Mouse (Mus musculus) brain, embryonic 14.5 days (tissue): ENCODE measurements at regions not wholly inside any gene's neighbourhood (a gene's known extent, or its start where the extent isn't known, plus 50 kb on each side); places are given as distances from the start of the nearest gene placed in this dataset.

Experiments
- DNase-seq: peaks from one replicate; pipeline ENCODE4 v3.0.0-alpha.2; 2011; ENCODE audit warnings: low read depth
- CTCF ChIP-seq: fragments of 200-500 bp; IDR thresholded peaks from 2 replicates; pipeline ENCODE4 v1.5.1; 2012; ENCODE audit warnings: inconsistent platforms, mild to moderate bottlenecking, moderate library complexity, borderline replicate concordance; ENCODE audit not compliant: insufficient read depth, insufficient read length; ENCODE audit errors: extremely low read depth
- POLR2A ChIP-seq: fragments of 200-500 bp; IDR thresholded peaks from 2 replicates; pipeline ENCODE4 v1.6.1; 2012; ENCODE audit warnings: mild to moderate bottlenecking, inconsistent platforms, borderline replicate concordance; ENCODE audit not compliant: poor library complexity, insufficient read depth, insufficient read length, severe bottlenecking; ENCODE audit errors: extremely low read depth

GRCm38 (mm10) chr1:183633810-183634209, 215.8 kb downstream of the Hhipl2 start:
- DNase-seq: no peak

GRCm38 (mm10) chr1:183634836-183635235, 216.8 kb downstream of the Hhipl2 start:
- DNase-seq: no peak
- no peak for TF ChIP-seq CTCF
- TF ChIP-seq POLR2A: no peak

More at GRCm38 (mm10) chr1:183633810-183634209, 215.8 kb downstream of the Hhipl2 start:
- no peak for TF ChIP-seq POLR2A
- TF ChIP-seq CTCF: no peak

DNA sequence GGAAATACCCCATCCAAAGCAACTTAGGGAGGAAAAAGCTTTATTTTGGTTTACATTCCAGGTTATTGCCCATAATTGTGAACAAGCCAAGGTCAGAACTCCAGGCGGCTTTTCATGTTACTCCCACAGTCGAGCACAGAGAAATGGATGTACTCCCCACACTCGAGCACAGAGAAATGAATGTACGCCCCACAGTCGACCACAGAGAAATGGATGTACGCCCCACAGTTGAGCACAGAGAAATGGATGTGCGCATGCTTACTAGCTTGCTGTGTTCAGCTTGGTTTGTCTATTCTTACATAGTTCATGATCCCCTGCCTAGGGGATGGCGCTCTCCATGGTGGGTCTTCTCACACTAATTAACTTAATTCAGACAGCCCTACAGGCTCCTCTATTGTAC, 219.2 kb downstream of the Hhipl2 start:
- DNase-seq: peak; percentile 11
- no peak for TF ChIP-seq POLR2A
- no peak for TF ChIP-seq CTCF

DNA sequence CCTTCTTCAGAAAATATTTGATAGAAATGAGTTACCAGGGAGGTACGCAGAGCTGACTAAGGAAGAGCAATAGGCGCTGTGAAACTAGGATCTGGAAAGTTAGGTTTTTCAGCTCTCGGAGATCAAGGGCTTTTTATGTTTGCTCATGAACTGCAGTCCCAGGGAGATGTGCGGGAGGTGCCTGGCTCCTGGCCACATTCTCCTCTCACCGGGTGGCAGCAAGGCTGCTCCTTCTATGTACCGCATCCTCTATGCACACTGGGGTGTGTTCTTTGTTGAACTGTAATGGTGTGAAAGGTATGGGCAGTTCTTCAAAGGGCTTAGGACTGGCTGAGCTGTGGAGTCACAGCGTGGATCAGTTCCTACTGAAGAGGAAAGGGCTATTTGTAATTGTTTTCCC, 221.3 kb downstream of the Hhipl2 start:
- peak; percentile 48 for DNase-seq
- TF ChIP-seq POLR2A: no peak
- TF ChIP-seq CTCF: no peak

GRCm38 (mm10) chr1:183640568-183640967, 222.6 kb downstream of the Hhipl2 start:
- TF ChIP-seq CTCF (no peak), POLR2A (no peak)
- peak; percentile 52 for DNase-seq

- no peak for TF ChIP-seq CTCF
- no peak for TF ChIP-seq POLR2A
- DNase-seq: no peak
Measured at GRCm38 (mm10) chr1:183644001-183644400, 226.0 kb downstream of the Hhipl2 start.

- no peak for DNase-seq
- TF ChIP-seq CTCF (no peak), POLR2A (no peak)
Measured at GRCm38 (mm10) chr1:183653878-183654277, 235.9 kb downstream of the Hhipl2 start.

GRCm38 (mm10) chr1:183657043-183657442, 239.0 kb downstream of the Hhipl2 start:
- DNase-seq: peak; percentile 56

DNA sequence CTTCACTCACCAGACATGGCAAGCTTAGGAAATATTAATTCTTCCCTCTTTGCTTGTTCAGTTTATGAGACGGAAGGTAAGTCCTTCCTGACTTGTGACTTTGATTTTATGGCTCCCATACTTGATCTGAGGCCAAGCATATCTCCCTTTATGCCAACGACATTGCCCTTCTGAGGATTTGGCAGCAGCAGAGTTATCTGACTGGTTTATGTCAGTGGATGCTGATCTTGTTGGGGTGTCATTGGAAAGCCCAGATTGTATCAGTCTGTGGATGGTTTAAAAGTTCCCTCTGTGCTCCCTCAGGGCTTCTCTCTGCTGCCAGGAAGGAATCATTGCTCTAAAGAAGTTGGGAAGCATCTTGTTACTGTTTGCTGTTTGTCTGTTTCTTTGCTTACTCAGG, 242.5 kb downstream of the Hhipl2 start:
- TF ChIP-seq CTCF (no peak), POLR2A (no peak)
- DNase-seq: no peak

More at GRCm38 (mm10) chr1:183657043-183657442, 239.0 kb downstream of the Hhipl2 start:
- TF ChIP-seq POLR2A: no peak
- peak; percentile 65; the same call in 1 of the 2 replicates for TF ChIP-seq CTCF

- TF ChIP-seq POLR2A: no peak
- TF ChIP-seq CTCF: no peak
- no peak for DNase-seq
Measured at GRCm38 (mm10) chr1:183662369-183663043, 244.5 kb downstream of the Hhipl2 start.

DNA sequence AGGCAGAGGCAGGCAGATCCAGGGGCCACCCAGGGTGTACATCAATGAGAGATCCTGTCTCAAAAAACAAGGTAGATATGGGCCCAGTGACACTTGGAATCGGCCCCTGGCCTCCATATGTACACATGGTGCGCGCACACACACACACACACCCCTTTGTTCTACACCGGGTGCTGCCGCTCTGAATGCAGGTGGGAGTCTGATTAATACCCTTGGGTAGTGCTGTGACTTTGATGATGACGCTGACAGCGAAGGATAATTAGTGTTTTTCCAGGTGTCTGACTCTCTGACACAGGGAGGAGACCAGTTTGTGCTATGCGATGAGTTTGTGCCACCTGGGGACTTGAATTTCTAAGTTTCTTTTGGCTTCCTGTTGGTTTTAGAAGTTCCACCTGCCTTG, 251.3 kb downstream of the Hhipl2 start:
- TF ChIP-seq POLR2A (no peak), CTCF (no peak)
- no peak for DNase-seq

DNA sequence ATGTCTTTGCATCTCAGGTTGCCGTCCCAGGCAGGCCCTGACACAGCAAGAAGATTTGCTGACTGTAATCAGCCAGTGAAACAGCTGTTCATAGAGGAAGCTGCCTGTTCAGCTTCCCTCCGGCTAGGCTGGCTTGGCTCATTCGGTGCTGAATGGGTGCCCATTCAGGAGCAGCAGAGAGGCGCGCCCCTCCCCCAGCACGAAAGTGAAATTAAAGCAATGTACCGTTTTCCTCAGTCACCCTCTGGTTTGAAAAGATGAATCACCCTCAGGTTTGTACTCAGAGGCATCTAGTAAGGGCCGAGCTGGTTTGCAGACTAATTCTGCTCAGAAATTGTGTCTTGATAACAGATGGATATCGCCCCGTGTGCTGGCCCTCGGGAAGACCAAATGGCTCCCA, 251.7 kb downstream of the Hhipl2 start:
- peak; percentile 53 for DNase-seq
- TF ChIP-seq POLR2A: no peak
- TF ChIP-seq CTCF: no peak
